Mouse (Mus musculus): Measurements from ENCODE around the gene Myh6. TPM values are rescaled to one million over a fixed set of nuclear protein-coding genes. Genes with fewer than 3 reads are reported as not detected.

The Myh6 gene
- total RNA-seq, 2 experiments from 2014 or later: 40.5 to 246 TPM

GRCm38 (mm10) chr14:54903641-54904040 is 63.1 kb downstream of the Myh6 start:
- DNase-seq: no peak
- intact Hi-C loops (cut with DNase I): no loop called here

DNA sequence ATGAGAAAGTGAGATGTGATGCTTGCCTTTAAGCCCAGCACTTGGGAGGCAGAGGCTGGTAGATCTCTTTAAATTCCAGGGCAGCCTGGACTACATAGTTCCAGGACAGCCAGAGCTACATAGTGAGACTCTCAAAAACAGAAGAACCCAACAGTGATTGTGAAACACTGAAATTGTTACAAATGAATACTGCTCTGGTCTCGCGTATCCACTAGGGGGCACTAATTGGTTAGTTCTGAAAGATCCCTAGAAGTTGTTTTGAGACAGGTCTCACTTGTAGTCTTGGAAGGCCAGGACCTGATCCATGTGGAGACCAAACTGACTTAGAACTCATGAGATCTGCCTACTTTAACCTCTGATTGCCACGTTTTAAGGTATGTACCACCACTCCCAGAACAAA is 66.3 kb downstream of the Myh6 start:
- intact Hi-C loops (cut with DNase I): loop anchor here (1.0 to 2.0 kb wide), 2 partner anchors 39 to 114 kb away; partner anchors contain the start of gene Ngdn
- DNase-seq: peak in 1 of 2 experiments; percentile 58

DNA sequence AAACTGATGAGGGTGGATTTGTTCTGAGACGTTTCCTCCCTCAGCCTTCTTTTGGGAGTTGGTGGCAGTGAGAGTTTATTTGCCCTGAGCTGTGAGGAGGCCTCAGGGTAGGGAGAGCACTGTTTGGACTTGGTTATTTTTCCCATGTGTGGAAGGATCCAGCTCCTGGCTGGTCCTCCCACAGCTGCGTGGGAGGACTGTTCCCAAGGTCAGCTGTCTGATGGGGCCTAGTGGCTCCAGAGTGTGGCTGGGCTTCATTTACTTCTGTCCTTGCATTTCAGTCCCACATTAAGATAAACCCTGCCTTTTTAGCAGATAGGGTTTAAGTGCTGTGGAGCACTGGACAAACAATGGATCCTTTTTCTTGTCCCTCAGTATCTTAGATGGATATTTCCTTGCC is 69.3 kb downstream of the Myh6 start:
- intact Hi-C loops (cut with DNase I): no loop called here
- no peak for DNase-seq

GRCm38 (mm10) chr14:54894296-54895151 is 72.2 kb downstream of the Myh6 start:
- intact Hi-C loops (cut with DNase I): loop anchor here (5.0 kb wide), 1 partner anchor 198 kb away; the partner anchor contains the start of genes Thtpa and Zfhx2

DNA sequence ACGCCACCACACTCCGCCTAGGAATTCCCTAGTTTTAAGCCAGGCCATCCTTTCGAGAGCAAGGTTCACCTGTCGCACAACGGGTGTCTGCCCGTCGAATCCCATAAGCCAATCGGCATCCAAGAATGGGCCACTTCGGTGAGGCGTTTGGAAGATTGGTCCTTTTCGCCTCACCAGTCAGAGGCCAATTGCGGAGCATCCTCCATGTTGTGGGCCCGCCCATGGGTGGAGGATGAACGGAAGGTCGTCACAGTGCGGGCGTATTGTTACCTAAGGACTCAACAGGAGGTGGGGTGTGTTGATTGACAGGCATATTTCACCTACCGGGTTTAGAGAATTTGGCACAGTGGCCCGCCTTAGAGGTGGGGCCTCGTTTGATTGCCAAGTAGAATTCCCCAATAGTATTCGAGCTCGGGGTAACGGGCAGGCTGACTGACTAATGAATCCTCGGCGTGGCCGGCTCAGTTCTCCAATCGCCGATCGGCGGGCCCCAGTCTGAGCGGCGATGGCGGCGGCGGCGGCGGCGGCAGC is 73.0 kb downstream of the Myh6 start:
- DNase-seq: peak; percentile 95 to 96
- intact Hi-C loops (cut with DNase I): loop anchor here (5.0 kb wide), 1 partner anchor 199 kb away; the partner anchor contains the start of genes Thtpa and Zfhx2

More at GRCm38 (mm10) chr14:54894296-54895151, 72.2 kb downstream of the Myh6 start:
- peak in 1 of 2 experiments; percentile 58 for DNase-seq

- intact Hi-C loops (cut with DNase I): loop anchor here (5.0 kb wide), 1 partner anchor 200 kb away; the partner anchor contains the start of genes Thtpa and Zfhx2
Observed at GRCm38 (mm10) chr14:54892200-54892599, 74.5 kb downstream of the Myh6 start, which contains the start of gene Pabpn1. TSS of gene Pabpn1 (plus strand) at chr14:54892500.

More at GRCm38 (mm10) chr14:54892200-54892599, 74.5 kb downstream of the Myh6 start, which contains the start of gene Pabpn1:
- DNase-seq: no peak

Small RNAs within 50 kb of the gene (microRNA-seq; reads per million reads assigned to microRNA genes)
- gene Mir208a (9.3 to 11.1 reads per million in 2 experiments), gene Mir208b (152 to 660 reads per million in 2 experiments)

Other genes starting within 250 kb of the Myh6 start
- gene Slc7a8, start 185.0 kb downstream of the Myh6 start, total RNA-seq (2021): 10 to 100 TPM; 17.5 to 23.4 TPM
- 1 to 10 TPM; 2.2 TPM for gene Rnf212b, start 152.8 kb downstream of the Myh6 start, total RNA-seq (2021)
- 1 to 10 TPM; 2.6 to 4.0 TPM for gene Homez, start 96.0 kb downstream of the Myh6 start, total RNA-seq (2021)
- gene Ppp1r3e, start 89.4 kb downstream of the Myh6 start, total RNA-seq (2021): 1 to 10 TPM; 2.9 to 3.0 TPM
- 10 to 100 TPM; 20.9 to 25.9 TPM for gene Bcl2l2, start 83.5 kb downstream of the Myh6 start, total RNA-seq (2021)
- not detected for gene Gm20521, start 83.5 kb downstream of the Myh6 start, total RNA-seq (2021)
- gene Pabpn1, start 74.4 kb downstream of the Myh6 start, total RNA-seq (2021): 10 to 100 TPM; 51.0 to 53.2 TPM
- gene Slc22a17, start 53.8 kb downstream of the Myh6 start, total RNA-seq (2021): 1 to 10 TPM; 1.6 to 1.7 TPM
- 1 to 10 TPM; 2.1 to 2.5 TPM for gene Efs, start 40.8 kb downstream of the Myh6 start, total RNA-seq (2021)
- gene Il25, start 34.2 kb downstream of the Myh6 start, total RNA-seq (2021): not detected
- gene Cmtm5, start 30.7 kb downstream of the Myh6 start, total RNA-seq (2021): under 1 TPM in 1 of 2 experiments, not detected in 1; 0.42 TPM
- gene Gm17428, start 10.0 kb upstream of the Myh6 start, total RNA-seq (2021): not detected
- 1,000 to 10,000 TPM in 1 of 2 experiments, 100 to 1,000 TPM in 1; 194 to 1,204 TPM for gene Myh7, start 27.7 kb upstream of the Myh6 start, total RNA-seq (2021)
- 10 to 100 TPM; 13.9 to 18.1 TPM for gene Ngdn, start 48.5 kb upstream of the Myh6 start, total RNA-seq (2021)
- 1 to 10 TPM; 3.5 to 3.7 TPM for gene Zfhx2, start 125.4 kb upstream of the Myh6 start, total RNA-seq (2021)
- gene Thtpa, start 127.9 kb upstream of the Myh6 start, total RNA-seq (2021): 10 to 100 TPM; 10.1 to 13.6 TPM
- gene Ap1g2, start 139.7 kb upstream of the Myh6 start, total RNA-seq (2021): 1 to 10 TPM; 4.0 to 5.1 TPM
- gene Jph4, start 150.0 kb upstream of the Myh6 start, total RNA-seq (2021): under 1 TPM; 0.17 to 0.23 TPM